Mouse (Mus musculus) kidney, adult 2 months (tissue): ENCODE results near the gene Mrpl38. TPM values are rescaled to one million over a fixed set of nuclear protein-coding genes. Genes with fewer than 3 reads are reported as not detected.

Experiments used
- DNase-seq: peaks from one replicate; pipeline ENCODE4 v3.0.0; 2021
- H3K27ac ChIP-seq: fragments of 200-500 bp; 2 replicates; pipeline ENCODE4 v1.5.1; 2012; ENCODE audit warnings: low read depth, low read length, control low read depth, inconsistent platforms; ENCODE audit not compliant: insufficient read depth
- H3K27me3 ChIP-seq: fragments of 200-500 bp; replicated peaks from 2 replicates; pipeline ENCODE4 v1.6.1; 2012; ENCODE audit warnings: mild to moderate bottlenecking, moderate library complexity, low read length, inconsistent platforms; ENCODE audit not compliant: control insufficient read depth, insufficient read depth
- H3K36me3 ChIP-seq: fragments of 200-500 bp; 2 replicates; pipeline ENCODE4 v1.6.1; 2012; ENCODE audit warnings: mild to moderate bottlenecking, moderate library complexity, low read length, inconsistent platforms; ENCODE audit not compliant: control insufficient read depth, insufficient read depth
- H3K4me1 ChIP-seq: fragments of 200-500 bp; 2 replicates; pipeline ENCODE4 v1.6.1; 2011; ENCODE audit warnings: low read length; ENCODE audit not compliant: control insufficient read depth, insufficient read depth
- H3K4me3 ChIP-seq: fragments of 200-500 bp; 2 replicates; pipeline ENCODE4 v1.5.1; 2011; ENCODE audit warnings: mild to moderate bottlenecking, low read depth, low read length, control low read depth; ENCODE audit not compliant: insufficient read depth
- CTCF ChIP-seq: fragments of 200-500 bp; conservative IDR thresholded peaks from 2 replicates; pipeline ENCODE4 v1.5.1; 2011; ENCODE audit warnings: low read depth, mild to moderate bottlenecking, control low read depth, low read length, moderate library complexity, mixed read lengths; ENCODE audit not compliant: insufficient read depth, insufficient read length
- POLR2A ChIP-seq: fragments of 200-500 bp; IDR thresholded peaks from one replicate; pipeline ENCODE4 v1.6.1; 2011; ENCODE audit warnings: low read depth, low read length, control low read depth
- WGBS: fragments of 180-500 bp; shearing (Covaris S2); methylation state at CpG from one replicate; pipeline ENCODE4 v1.1.7; 2018; 5-methylcytosine and 5-hydroxymethylcytosine counted together
- polyA plus RNA-seq: library from polyadenylated mRNA; depleted of rRNA; stranded (reverse); fragments of >200 nt; gene quantifications from 2 replicates; pipeline ENCODE4 v1.2.3, GENCODE M21; 2012

Mrpl38 gene
- polyA plus RNA-seq, 1 experiment = 70.7 TPM

- Histone ChIP-seq H3K27me3 (no peaks in the 10 kb centered on the region), H3K36me3 (no peaks in the 10 kb centered on the region; the same call in 1 of the 2 replicates), H3K27ac (no peak overlapping the region), H3K4me3 (no peak overlapping the region), H3K4me1 (no peaks in the 10 kb centered on the region)
- peak; percentile 40 for DNase-seq
- TF ChIP-seq POLR2A (no peak), CTCF (0 out of 2 replicates have a peak, but pooled peaks have one; percentile 24)
Measured at GRCm38 (mm10) chr11:116117819-116118218, 20.8 kb downstream of the Mrpl38 start.

- Histone ChIP-seq H3K36me3 (no peaks in the 10 kb centered on the region), H3K4me3 (no peak overlapping the region), H3K27ac (no peak overlapping the region), H3K27me3 (no peaks in the 10 kb centered on the region), H3K4me1 (no peaks in the 10 kb centered on the region)
- WGBS = 78% methylated on average over 12 of the region's 12 CpGs
- no peak for TF ChIP-seq POLR2A
- no peak for DNase-seq
Measured at GRCm38 (mm10) chr11:116117241-116117640, 21.4 kb downstream of the Mrpl38 start.

- H3K4me3 ChIP-seq = no peak overlapping the region
- H3K4me1 ChIP-seq = peaks cover 16% of the 10 kb centered on the region; the same call in 1 of the 2 replicates
- 93% methylated on average over 19 of the region's 19 CpGs for WGBS
- DNase-seq = no peak
- H3K27ac ChIP-seq = no peak overlapping the region
- peaks cover 1% of the 10 kb centered on the region; the same call in 1 of the 2 replicates for H3K36me3 ChIP-seq
- TF ChIP-seq POLR2A (no peak), CTCF (no peak)
- H3K27me3 ChIP-seq = no peaks in the 10 kb centered on the region
Measured at GRCm38 (mm10) chr11:116111611-116112203, 27.0 kb downstream of the Mrpl38 start.

GRCm38 (mm10) chr11:116111067-116111466, 27.6 kb downstream of the Mrpl38 start:
- Histone ChIP-seq H3K27me3 (no peaks in the 10 kb centered on the region), H3K27ac (peak overlapping the region; percentile 54)

GRCm38 (mm10) chr11:116110540-116110939, 28.1 kb downstream of the Mrpl38 start:
- peaks cover 21% of the 10 kb centered on the region; the same call in 1 of the 2 replicates for H3K4me1 ChIP-seq
- H3K4me3 ChIP-seq = peak overlapping the region; percentile 90
- peaks cover 2% of the 10 kb centered on the region; the same call in 1 of the 2 replicates for H3K36me3 ChIP-seq
- 11% methylated on average over 10 of the region's 10 CpGs for WGBS
- H3K27ac ChIP-seq = peak overlapping the region; percentile 91
- peak; percentile 72 for DNase-seq
- H3K27me3 ChIP-seq = no peaks in the 10 kb centered on the region
- no peak for TF ChIP-seq POLR2A
- TF ChIP-seq CTCF = no peak

More at GRCm38 (mm10) chr11:116111067-116111466, 27.6 kb downstream of the Mrpl38 start:
- TF ChIP-seq POLR2A (no peak), CTCF (0 out of 2 replicates have a peak, but pooled peaks have one; percentile 8)
- H3K36me3 ChIP-seq = peaks cover 2% of the 10 kb centered on the region; the same call in 1 of the 2 replicates
- DNase-seq = no peak
- WGBS = 87% methylated on average over 4 of the region's 4 CpGs
- no peak overlapping the region for H3K4me3 ChIP-seq
- H3K4me1 ChIP-seq = peaks cover 21% of the 10 kb centered on the region; the same call in 1 of the 2 replicates

GRCm38 (mm10) chr11:116110131-116110530, 28.5 kb downstream of the Mrpl38 start:
- Histone ChIP-seq H3K27me3 (no peaks in the 10 kb centered on the region), H3K27ac (peak overlapping the region; percentile 91), H3K4me1 (peaks cover 23% of the 10 kb centered on the region; the same call in 1 of the 2 replicates), H3K4me3 (peak overlapping the region; percentile 90), H3K36me3 (peaks cover 2% of the 10 kb centered on the region; the same call in 1 of the 2 replicates)
- peak; percentile 93 for DNase-seq
- TF ChIP-seq POLR2A = peak; percentile 82
- TF ChIP-seq CTCF = no peak
- 1% methylated on average over 35 of the region's 35 CpGs for WGBS

- TF ChIP-seq CTCF = 0 out of 2 replicates have a peak, but pooled peaks have one; percentile 2
- peak; percentile 19 for TF ChIP-seq POLR2A
- DNase-seq = peak; percentile 62
- peaks cover 26% of the 10 kb centered on the region; the same call in 1 of the 2 replicates for H3K4me1 ChIP-seq
- H3K27me3 ChIP-seq = no peaks in the 10 kb centered on the region
- under 1% methylated on average over 67 of the region's 70 CpGs for WGBS
- peaks cover 2% of the 10 kb centered on the region; the same call in 1 of the 2 replicates for H3K36me3 ChIP-seq
- peak overlapping the region; percentile 91 for H3K27ac ChIP-seq
- H3K4me3 ChIP-seq = peak overlapping the region; percentile 90
Measured at GRCm38 (mm10) chr11:116109441-116110081, 29.1 kb downstream of the Mrpl38 start.
